Mouse (Mus musculus) MEL (cell line): ENCODE data around the gene Ces2b. TPM values are rescaled to one million over a fixed set of nuclear protein-coding genes. Genes with fewer than 3 reads are reported as not detected.

Experiments used
- DNase-seq: peaks from one replicate; pipeline ENCODE4 v3.0.0; 2011; ENCODE audit warnings: low read depth, low spot score
- H3K27ac ChIP-seq: 2 replicates; pipeline ENCODE4 v1.5.1; 2012; ENCODE audit warnings: low read depth, mild to moderate bottlenecking, control low read depth, low read length, moderate library complexity; ENCODE audit not compliant: control insufficient read depth
- H3K27me3 ChIP-seq, 2 experiments: fragments of 150-350 bp in 1 of 2; sonication (generic) in 1 of 2; 2 replicates each; pipeline ENCODE4 v1.6.1; 2012; ENCODE audit warnings: low read length in 2 of 2, mild to moderate bottlenecking in 2 of 2, improper control_type of control experiment in 1 of 2, moderate library complexity in 1 of 2; ENCODE audit not compliant: insufficient read depth in 2 of 2, control insufficient read depth in 1 of 2
- H3K36me3 ChIP-seq, 2 experiments: 2 replicates each; pipeline ENCODE4 v1.6.1; 2012 to 2014; ENCODE audit warnings: low read length in 2 of 2, improper control_type of control experiment in 1 of 2, inconsistent platforms in 1 of 2, mild to moderate bottlenecking in 1 of 2; ENCODE audit not compliant: insufficient read depth in 2 of 2, control insufficient read depth in 1 of 2
- H3K4me1 ChIP-seq, 2 experiments: fragments of 150-350 bp in 1 of 2; sonication (generic) in 1 of 2; 2 replicates each; pipeline ENCODE4 v1.6.1; 2012; ENCODE audit warnings: low read length in 2 of 2, improper control_type of control experiment in 1 of 2, mild to moderate bottlenecking in 1 of 2; ENCODE audit not compliant: insufficient read depth in 2 of 2, control insufficient read depth in 1 of 2
- H3K4me3 ChIP-seq, 2 experiments: fragments of 150-350 bp in 1 of 2; sonication (generic) in 1 of 2; 2 replicates each; pipeline ENCODE4 v1.5.1; 2012; ENCODE audit warnings: low read depth in 2 of 2, low read length in 2 of 2, mild to moderate bottlenecking in 2 of 2, moderate library complexity in 2 of 2, control low read depth in 1 of 2, improper control_type of control experiment in 1 of 2; ENCODE audit not compliant: control insufficient read depth in 1 of 2, insufficient read depth in 1 of 2
- H3K79me2 ChIP-seq: 2 replicates; pipeline ENCODE4 v1.6.1; 2012; ENCODE audit warnings: mild to moderate bottlenecking, low read length, moderate library complexity; ENCODE audit not compliant: control insufficient read depth, poor library complexity, insufficient read depth
- H3K9ac ChIP-seq: 2 replicates; pipeline ENCODE4 v1.6.1; 2012; ENCODE audit warnings: low read depth, mild to moderate bottlenecking, control low read depth, low read length, moderate library complexity; ENCODE audit not compliant: control insufficient read depth, poor library complexity, severe bottlenecking
- H3K9me3 ChIP-seq: fragments of 150-350 bp; sonication (generic); replicated peaks from 2 replicates; pipeline ENCODE4 v1.6.1; 2012; ENCODE audit warnings: mild to moderate bottlenecking, low read length, improper control_type of control experiment, moderate library complexity; ENCODE audit not compliant: insufficient read depth
- CHD1 ChIP-seq: IDR thresholded peaks from 2 replicates; pipeline ENCODE4 v1.6.1; 2012; ENCODE audit warnings: low read depth, mild to moderate bottlenecking, inconsistent platforms, low read length, improper control_type of control experiment
- CHD2 ChIP-seq: IDR thresholded peaks from 2 replicates; pipeline ENCODE4 v1.6.1; 2011; ENCODE audit warnings: low read length, improper control_type of control experiment
- E2F4 ChIP-seq: IDR thresholded peaks from 2 replicates; pipeline ENCODE4 v1.6.1; 2011; ENCODE audit warnings: low read depth, low read length, improper control_type of control experiment, borderline replicate concordance
- ELF1 ChIP-seq: IDR thresholded peaks from 2 replicates; pipeline ENCODE4 v1.6.1; 2014; ENCODE audit warnings: low read depth, mild to moderate bottlenecking, inconsistent platforms, low read length, improper control_type of control experiment, moderate library complexity
- EP300 ChIP-seq, 2 experiments: IDR thresholded peaks; 2 replicates each; pipeline ENCODE4 v1.6.1; 2011; ENCODE audit warnings: improper control_type of control experiment in 2 of 2, low read length in 2 of 2, low read depth in 1 of 2, mild to moderate bottlenecking in 1 of 2
- ETS1 ChIP-seq: IDR thresholded peaks from 2 replicates; pipeline ENCODE4 v1.6.1; 2012; ENCODE audit warnings: low read depth, mild to moderate bottlenecking, inconsistent platforms, low read length, improper control_type of control experiment, moderate library complexity
- GABPA ChIP-seq: IDR thresholded peaks from 2 replicates; pipeline ENCODE4 v1.6.1; 2012; ENCODE audit warnings: low read depth, mild to moderate bottlenecking, inconsistent platforms, low read length, improper control_type of control experiment, moderate library complexity
- KAT2A ChIP-seq: conservative IDR thresholded peaks from 2 replicates; pipeline ENCODE4 v1.6.1; 2012; ENCODE audit warnings: low read depth, low read length, improper control_type of control experiment, inconsistent platforms
- MAFK ChIP-seq: IDR thresholded peaks from 2 replicates; pipeline ENCODE4 v1.6.1; 2011; ENCODE audit warnings: low read depth, mild to moderate bottlenecking, low read length, improper control_type of control experiment, borderline replicate concordance
- MAX ChIP-seq: IDR thresholded peaks from 2 replicates; pipeline ENCODE4 v1.6.1; 2011; ENCODE audit warnings: low read length, improper control_type of control experiment
- MYB ChIP-seq: IDR thresholded peaks from 2 replicates; pipeline ENCODE4 v1.6.1; 2011; ENCODE audit warnings: mild to moderate bottlenecking, low read depth, low read length, improper control_type of control experiment
- MYC ChIP-seq: IDR thresholded peaks from 2 replicates; pipeline ENCODE4 v1.6.1; 2011; ENCODE audit warnings: low read depth, mild to moderate bottlenecking, low read length, improper control_type of control experiment, moderate library complexity
- NELFE ChIP-seq: IDR thresholded peaks from 2 replicates; pipeline ENCODE4 v1.6.1; 2011; ENCODE audit warnings: low read depth, low read length, improper control_type of control experiment
- NRF1 ChIP-seq: IDR thresholded peaks from 2 replicates; pipeline ENCODE4 v1.6.1; 2014; ENCODE audit warnings: low read depth, mild to moderate bottlenecking, inconsistent platforms, low read length, improper control_type of control experiment, moderate library complexity; ENCODE audit not compliant: poor library complexity, insufficient read depth, severe bottlenecking
- POLR2AphosphoS2 ChIP-seq: IDR thresholded peaks from 2 replicates; pipeline ENCODE4 v1.6.1; 2011; ENCODE audit warnings: low read length, improper control_type of control experiment
- POLR2AphosphoS5 ChIP-seq: IDR thresholded peaks from 2 replicates; pipeline ENCODE4 v1.6.1; 2012; ENCODE audit warnings: low read depth, borderline replicate concordance, mild to moderate bottlenecking, inconsistent platforms, low read length, moderate library complexity, mixed read lengths
- RCOR1 ChIP-seq: IDR thresholded peaks from 2 replicates; pipeline ENCODE4 v1.6.1; 2012; ENCODE audit warnings: low read depth, mild to moderate bottlenecking, inconsistent platforms, low read length, improper control_type of control experiment
- SIN3A ChIP-seq: IDR thresholded peaks from 2 replicates; pipeline ENCODE4 v1.6.1; 2012; ENCODE audit warnings: low read length, improper control_type of control experiment, inconsistent platforms
- ZKSCAN1 ChIP-seq: IDR thresholded peaks from 2 replicates; pipeline ENCODE4 v1.6.1; 2012; ENCODE audit warnings: low read depth, mild to moderate bottlenecking, inconsistent platforms, low read length, improper control_type of control experiment, moderate library complexity
- ZMIZ1 ChIP-seq: IDR thresholded peaks from 2 replicates; pipeline ENCODE4 v1.6.1; 2012; ENCODE audit warnings: low read depth, mild to moderate bottlenecking, inconsistent platforms, low read length, improper control_type of control experiment, moderate library complexity
- polyA plus RNA-seq, 2 experiments: library from polyadenylated mRNA; stranded (reverse) in 1 of 2; unstranded in 1 of 2; fragments of >175 nt in 1 of 2; fragments of >200 nt in 1 of 2; gene quantifications; 2 replicates each; pipeline versions ENCODE4 v1.2.1 to v1.2.4; 2012; ENCODE audit warnings: low replicate concordance in 2 of 2, low read depth in 1 of 2; ENCODE audit not compliant: insufficient read length in 2 of 2, insufficient read depth in 1 of 2, missing spikeins in 1 of 2
- total RNA-seq: library from RNA; depleted of rRNA; stranded (reverse); fragments of 300-350 nt; gene quantifications from 2 replicates; pipeline ENCODE4 v1.2.3, GENCODE M21; 2012

Ces2b gene
- total and polyA plus RNA-seq, 3 experiments, result not detected

GRCm38 (mm10) chr8:104841360-104842078 is 10.1 kb downstream of the Ces2b start:
- Histone ChIP-seq H3K9ac (no peak overlapping the region), H3K9me3 (no peaks in the 10 kb centered on the region), H3K36me3 (no peaks in the 10 kb centered on the region), H3K27me3 (peaks cover 4 to 12% of the 10 kb centered on the region in 2 experiments), H3K4me1 (no peaks in the 10 kb centered on the region), H3K4me3 (no peak overlapping the region), H3K79me2 (no peaks in the 10 kb centered on the region), H3K27ac (no peak overlapping the region)
- TF ChIP-seq POLR2AphosphoS5, result no peak
- TF ChIP-seq RCOR1, result no peak
- no peak for TF ChIP-seq ELF1
- TF ChIP-seq POLR2AphosphoS2, result no peak
- TF ChIP-seq E2F4, result no peak
- no peak for TF ChIP-seq NELFE
- TF ChIP-seq MYC, result no peak
- TF ChIP-seq CHD2, result no peak
- no peak for TF ChIP-seq MAX
- no peak for TF ChIP-seq ETS1
- no peak for TF ChIP-seq EP300 (IDR thresholded peaks at IDR 0.05; ENCODE audit: low read depth in 1 of 2, low read length in 2 of 2)
- no peak for TF ChIP-seq MYB
- TF ChIP-seq GABPA, result no peak
- TF ChIP-seq NRF1, result no peak
- no peak for TF ChIP-seq SIN3A
- no peak for TF ChIP-seq ZMIZ1
- no peak for TF ChIP-seq CHD1
- TF ChIP-seq KAT2A, result no peak
- no peak for DNase-seq

GRCm38 (mm10) chr8:104846831-104847230 is 15.5 kb downstream of the Ces2b start, which contains the start of gene Ces2c:
Ces2c (plus strand) TSS chr8:104847068.
- no peak within 1 kb of the TSS for H3K27ac ChIP-seq
- no peaks in the 10 kb centered on the region for H3K36me3 ChIP-seq
- H3K4me1 ChIP-seq, result no peaks in the 10 kb centered on the region
- TF ChIP-seq POLR2AphosphoS2 (no peak), ZKSCAN1 (no peak), MAFK (no peak), RCOR1 (no peak), CHD2 (no peak), ETS1 (no peak)
- no peak within 1 kb of the TSS for H3K9ac ChIP-seq
- no peak for DNase-seq
- no peak within 1 kb of the TSS for H3K4me3 ChIP-seq
- no peaks in the 10 kb centered on the region for H3K9me3 ChIP-seq
- H3K27me3 ChIP-seq, result peaks cover 4 to 12% of the 10 kb centered on the region in 2 experiments
- H3K79me2 ChIP-seq, result no peaks in the 10 kb centered on the region
